Mouse (Mus musculus) embryonic stem cell, embryonic (primary cell): ENCODE results near the gene Gin1.

Experiments
- CTCF ChIA-PET, 4 experiments: fragments of 300-600 bp in 2 of 4; fragments of 350-600 bp in 2 of 4; sonication (Branson Sonifier 250); formaldehyde crosslinking; loops; one replicate each; lab custom pipeline; 2022; ENCODE audit warnings: inconsistent platforms in 2 of 4; lab: Charles Lee
- POLR2A ChIA-PET, 4 experiments: fragments of 300-600 bp in 2 of 4; fragments of 350-600 bp in 2 of 4; sonication (Branson Sonifier 250); formaldehyde crosslinking; loops; one replicate each; lab custom pipeline; 2022; ENCODE audit warnings: antibody characterized with exemption in 4 of 4, inconsistent platforms in 1 of 4; lab: Charles Lee

Gene Gin1

GRCm38 (mm10) chr1:97833466-97834353 is 63.7 kb downstream of the Gin1 start:
- POLR2A ChIA-PET, result interaction anchor here in 1 of 4 experiments (0.5 to 0.7 kb wide), 2 partner anchors 12 to 867 kb away, joined by 3 read pairs; no protein-coding TSS in a partner anchor
- CTCF ChIA-PET, result interaction anchor here in 2 of 4 experiments (0.6 to 0.8 kb wide), 2 partner anchors 20 to 345 kb away, joined by 3 read pairs; no protein-coding TSS in a partner anchor

- ChIA-PET CTCF (interaction anchor here in 1 of 4 experiments (0.6 kb wide), 1 partner anchor 20 kb away, joined by 3 read pairs; no protein-coding TSS in a partner anchor), POLR2A (interaction anchor here in 1 of 4 experiments (0.5 kb wide), 1 partner anchor 13 kb away, joined by 3 read pairs; no protein-coding TSS in a partner anchor)
Measured at GRCm38 (mm10) chr1:97834354-97834822, 64.4 kb downstream of the Gin1 start.
